Mouse (Mus musculus): ENCODE results near the gene Atp5j2.
"Not testable (repeated sequence)": the region's sequence is repeated elsewhere in the genome, so short reads cannot be mapped to it uniquely, and the experiment has no call there.

Gene Atp5j2

GRCm38 (mm10) chr5:145191962-145192361 is at the start of gene Atp5j2:
Gene Atp5j2 (minus strand): TSS chr5:145192062.
- DNase-seq (ENCODE audit: low spot score in 2 of 2) = no peak

- DNase-seq (ENCODE audit: low spot score in 2 of 2) = peak in 1 of 2 experiments; percentile 13
These were observed 42.8 kb upstream of the Atp5j2 start for GRCm38 (mm10) chr5:145234636-145235035.

GRCm38 (mm10) chr5:145231893-145232411 is 40.1 kb upstream of the Atp5j2 start:
- DNase-seq (ENCODE audit: low spot score in 2 of 2) = no peak

- DNase-seq (ENCODE audit: low spot score in 2 of 2) = peak; percentile 94 to 97
These were observed 39.6 kb upstream of the Atp5j2 start, which contains the start of gene Zfp655 for GRCm38 (mm10) chr5:145231367-145231871. Gene Zfp655 (plus strand): TSS chr5:145231715.

GRCm38 (mm10) chr5:145230641-145231040 is 38.8 kb upstream of the Atp5j2 start:
- DNase-seq (ENCODE audit: low spot score in 2 of 2) = no peak

- not testable (repeated sequence) for DNase-seq (ENCODE audit: low spot score in 2 of 2)
These were observed 37.4 kb upstream of the Atp5j2 start for GRCm38 (mm10) chr5:145229283-145229682.

GRCm38 (mm10) chr5:145226453-145226852 is 34.6 kb upstream of the Atp5j2 start:
- no peak for DNase-seq (ENCODE audit: low spot score in 2 of 2)

- DNase-seq (ENCODE audit: low spot score in 2 of 2) = no peak
These were observed 31.5 kb upstream of the Atp5j2 start for GRCm38 (mm10) chr5:145223395-145223794.

- DNase-seq (ENCODE audit: low spot score in 2 of 2) = no peak
These were observed 31.0 kb upstream of the Atp5j2 start for GRCm38 (mm10) chr5:145222840-145223239.

GRCm38 (mm10) chr5:145219981-145220380 is 28.1 kb upstream of the Atp5j2 start:
- no peak for DNase-seq (ENCODE audit: low spot score in 2 of 2)

GRCm38 (mm10) chr5:145218671-145219070 is 26.8 kb upstream of the Atp5j2 start:
- no peak for DNase-seq (ENCODE audit: low spot score in 2 of 2)

- no peak for DNase-seq (ENCODE audit: low spot score in 2 of 2)
These were observed 26.3 kb upstream of the Atp5j2 start for GRCm38 (mm10) chr5:145218206-145218605.

- no peak for DNase-seq (ENCODE audit: low spot score in 2 of 2)
These were observed 25.9 kb upstream of the Atp5j2 start for GRCm38 (mm10) chr5:145217746-145218145.

- DNase-seq (ENCODE audit: low spot score in 2 of 2) = no peak
These were observed 22.8 kb upstream of the Atp5j2 start for GRCm38 (mm10) chr5:145214679-145215078.

- no peak for DNase-seq (ENCODE audit: low spot score in 2 of 2)
These were observed 21.6 kb upstream of the Atp5j2 start for GRCm38 (mm10) chr5:145213505-145213904.

GRCm38 (mm10) chr5:145212216-145212615 is 20.4 kb upstream of the Atp5j2 start:
- DNase-seq (ENCODE audit: low spot score in 2 of 2) = no peak

GRCm38 (mm10) chr5:145211340-145211739 is 19.5 kb upstream of the Atp5j2 start:
- DNase-seq (ENCODE audit: low spot score in 2 of 2) = no peak

- not testable (repeated sequence) for DNase-seq (ENCODE audit: low spot score in 2 of 2)
These were observed 16.5 kb upstream of the Atp5j2 start for GRCm38 (mm10) chr5:145208391-145208790.

- no peak for DNase-seq (ENCODE audit: low spot score in 2 of 2)
These were observed 16.1 kb upstream of the Atp5j2 start for GRCm38 (mm10) chr5:145207954-145208353.

- no peak for DNase-seq (ENCODE audit: low spot score in 2 of 2)
These were observed 15.5 kb upstream of the Atp5j2 start for GRCm38 (mm10) chr5:145207385-145207784.

- no peak for DNase-seq (ENCODE audit: low spot score in 2 of 2)
These were observed 13.2 kb upstream of the Atp5j2 start for GRCm38 (mm10) chr5:145205041-145205440.

- DNase-seq (ENCODE audit: low spot score in 2 of 2) = peak; percentile 99
These were observed 12.3 kb upstream of the Atp5j2 start, which contains the start of gene Zkscan5 for GRCm38 (mm10) chr5:145203936-145204691. Gene Zkscan5 (plus strand): TSS chr5:145204562.

GRCm38 (mm10) chr5:145202446-145202845 is 10.6 kb upstream of the Atp5j2 start:
- DNase-seq (ENCODE audit: low spot score in 2 of 2) = no peak
